8 mouse cellular contexts compared by ENCODE assay signal in the genomic region with DNA sequence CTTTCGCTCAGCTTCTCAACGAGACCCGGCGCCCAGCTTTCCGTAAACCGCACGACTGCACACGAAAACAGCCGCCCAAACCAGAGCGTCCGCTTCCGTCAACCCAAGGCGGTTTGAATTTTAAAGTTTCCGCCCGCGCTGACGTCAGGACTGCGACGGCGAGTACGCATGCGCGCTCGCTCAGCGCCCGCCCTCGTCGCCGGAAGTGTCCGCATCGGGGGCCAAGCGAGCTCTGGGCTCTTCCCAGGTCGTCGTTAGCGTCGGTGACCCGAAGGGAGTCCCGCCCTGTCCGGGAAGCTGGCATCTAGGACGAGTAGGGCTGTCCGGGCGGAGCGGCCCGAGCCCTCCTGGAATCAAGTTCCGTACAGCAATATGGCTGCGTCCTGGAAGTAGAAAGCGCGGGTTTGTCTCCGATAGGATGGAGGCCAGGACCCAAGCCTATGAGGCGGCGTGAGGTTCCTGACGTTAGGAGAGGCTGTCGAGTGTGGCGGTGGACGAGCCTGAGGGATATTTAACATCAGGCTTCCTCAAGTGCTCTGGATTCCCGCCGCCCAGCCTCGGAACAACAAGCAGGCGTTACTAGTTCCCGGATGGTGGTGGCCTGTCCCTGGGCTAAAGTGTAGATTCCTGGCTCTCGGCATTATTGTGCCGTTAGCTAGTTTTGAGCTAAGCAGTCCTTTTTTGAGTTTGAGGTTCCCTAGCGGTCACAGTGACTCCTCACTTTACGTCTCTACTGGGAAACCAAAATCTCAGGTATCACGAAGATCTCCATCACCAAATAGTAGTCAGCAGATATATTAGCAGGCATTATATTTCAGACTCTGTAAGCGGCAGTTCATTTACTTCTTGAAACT. TPM values are rescaled to one million over a fixed set of nuclear protein-coding genes. Genes with fewer than 3 reads are reported as not detected.
DNase-seq lines count a peak whose midpoint lies in the region; ATAC-seq and TF ChIP-seq lines count a peak whose summit lies in the region.

A gene (minus strand): TSS at position 147 of the 854 bp plus-strand sequence.

- 0 out of 4 replicates have a peak, but pooled peaks cover 0 to 3% of the 10 kb centered on the region in 2 experiments for H3K4me1 ChIP-seq in ES-E14 (ENCODE audit: control insufficient read depth in 2 of 2, insufficient read depth in 2 of 2, low read length in 2 of 2, poor library complexity in 1 of 2)
- H3K4me1 ChIP-seq in forebrain, embryonic 15.5 days = peaks cover 18% of the 10 kb centered on the region
- 0 out of 2 replicates have a peak, but pooled peaks cover 3% of the 10 kb centered on the region for H3K4me1 ChIP-seq in lung, adult 2 months (ENCODE audit: control insufficient read depth, insufficient read depth, low read length)

- intact Hi-C loops in heart, postnatal 25 days (cut with DNase I) = loop anchor here (2.0 to 10.0 kb wide), 2 partner anchors 52 to 88 kb away; a partner anchor contains a TSS

- H3K9me3 ChIP-seq in ES-E14 (ENCODE audit: control insufficient read depth, insufficient read depth, low read depth, low read length) = no peaks in the 10 kb centered on the region
- no peaks in the 10 kb centered on the region for H3K9me3 ChIP-seq in forebrain, embryonic 15.5 days

- H3K9ac ChIP-seq in ES-E14 (ENCODE audit: insufficient read depth, low read depth, low read length, poor library complexity, severe bottlenecking) = peak within 1 kb of the TSS; percentile 94
- H3K9ac ChIP-seq in forebrain, embryonic 15.5 days (replicated peaks) = peak within 1 kb of the TSS; percentile 75

- peak within 1 kb of the TSS; percentile 79 for H3K4me2 ChIP-seq in forebrain, embryonic 15.5 days (replicated peaks)

- TF ChIP-seq POLR2A in lung, adult 2 months (IDR thresholded peaks at IDR 0.05; ENCODE audit: borderline replicate concordance, extremely low read depth, low read depth, low read length) = peak; percentile 54; the same call in 1 of the 2 replicates

- DNase-seq in ES-E14 (ENCODE audit: low read depth, low spot score) = peak; percentile 86
- DNase-seq in cerebellum, adult 11-12 months = peak; percentile 98
- DNase-seq in heart, postnatal 25 days (ENCODE audit: low spot score) = peak; percentile 88
- DNase-seq in layer of hippocampus, adult 18-20 months (ENCODE audit: low spot score in 2 of 2) = peak; percentile 86 to 92
- peak; percentile 92 for DNase-seq in lung, adult 2 months
- DNase-seq in thymus, adult 18-20 months = peak; percentile 77 to 81

- peak within 1 kb of the TSS; percentile 96 for H3K27ac ChIP-seq in ES-E14 (ENCODE audit: insufficient read depth, low read depth, low read length, poor library complexity, severe bottlenecking)
- H3K27ac ChIP-seq in forebrain, embryonic 15.5 days (replicated peaks) = peak within 1 kb of the TSS; percentile 99

- H3K27me3 ChIP-seq in forebrain, embryonic 15.5 days = no peaks in the 10 kb centered on the region

- H3K36me3 ChIP-seq in ES-E14 (ENCODE audit: control insufficient read depth, insufficient read depth, low read length, poor library complexity, severe bottlenecking) = peaks cover 2% of the 10 kb centered on the region; the same call in 1 of the 2 replicates
- H3K36me3 ChIP-seq in forebrain, embryonic 15.5 days = peaks cover 3% of the 10 kb centered on the region

- no peak for TF ChIP-seq CTCF in lung, adult 2 months (IDR thresholded peaks at IDR 0.05; ENCODE audit: insufficient read depth, low read length)

- peak; percentile 99 for ATAC-seq in forebrain, embryonic 15.5 days (replicated peaks)
- peak; percentile 81 for ATAC-seq in neutrophil, adult 5-6 weeks (ENCODE audit: extremely low read depth, insufficient number of reproducible peaks, low FRiP score, poor library complexity, severe bottlenecking)

- H3K4me3 ChIP-seq in ES-E14 (ENCODE audit: insufficient read depth in 1 of 2, low read depth in 1 of 2, low read length in 2 of 2, poor library complexity in 1 of 2, severe bottlenecking in 1 of 2) = peak within 1 kb of the TSS; percentile 88 to 91
- peak within 1 kb of the TSS; percentile 74 for H3K4me3 ChIP-seq in forebrain, embryonic 15.5 days
- peak within 1 kb of the TSS; percentile 73 for H3K4me3 ChIP-seq in lung, adult 2 months (replicated peaks; ENCODE audit: extremely low read depth, low read depth, low read length)

- in situ Hi-C loops in ES-E14 (cut with MboI; ENCODE audit: low sequenced_read_pairs in 2 of 2, unreplicated experiment in 2 of 2) = no loop called here

- under 1% methylated on average over 66 of the region's 66 CpGs for WGBS in forebrain, embryonic 15.5 days
- 1% methylated on average over 66 of the region's 66 CpGs for WGBS in lung, adult 2 months

TF ChIP-seq in ES-E14, 5 proteins besides CTCF, POLR2A, EP300 and RAD21:
- TF ChIP-seq HCFC1 (IDR thresholded peaks at IDR 0.05; ENCODE audit: borderline replicate concordance, insufficient read depth, low read length) = peak; percentile 77
- TF ChIP-seq MAFK (IDR thresholded peaks at IDR 0.05; ENCODE audit: insufficient read depth, low read depth, low read length) = no peak
- 0 out of 2 replicates have a peak, but pooled peaks have one; percentile 21 for TF ChIP-seq CHD2 (IDR thresholded peaks at IDR 0.05; ENCODE audit: low read depth, low read length)
TF ChIP-seq in ES-E14: peak in this region for 2.

RNA-seq across cellular contexts. Expression of the gene that starts here (rescaled TPM):
- 31.5 and 42.8 TPM in 2 replicates for total RNA-seq in ES-E14 (2012; rRNA removed)
- polyA plus RNA-seq in forebrain, embryonic 15.5 days (2015; fragmentation: Nextera tagmentation; extraction: Ambion mirVana) = 19.4 and 24.2 TPM in 2 replicates
- 1 to 10 TPM; 1.1 TPM for total RNA-seq in heart, postnatal 25 days (2021)
- total RNA-seq in layer of hippocampus, adult 18-20 months (2021) = under 1 TPM; 0.25 to 0.43 TPM
- 0.12 and 0.14 TPM in 2 replicates for polyA plus RNA-seq in lung, adult 2 months (2012; rRNA removed)
- 24.7 and 25.2 TPM in 2 replicates for total RNA-seq in neutrophil, adult 5-6 weeks (2017)

Comparison
In these comparisons a context has a peak if more than half of its experiments do, and no peak if none do; other contexts are left out.
1. Peak in every context shown above with its lines: DNase-seq, ATAC-seq, H3K4me3 ChIP-seq and H3K27ac ChIP-seq.
2. RNA of the gene that starts here (total RNA-seq): 31.5 to 42.8 TPM in ES-E14 and 24.7 to 25.2 TPM in neutrophil, adult 5-6 weeks; 1.1 TPM in heart, postnatal 25 days and 0.25 to 0.43 TPM in layer of hippocampus, adult 18-20 months; every median in the first group is over 10 times any median in the second.
3. RNA of the gene that starts here (polyA plus RNA-seq): 19.4 to 24.2 TPM in forebrain, embryonic 15.5 days; 0.12 to 0.14 TPM in lung, adult 2 months; every median in the first group is over 10 times any median in the second.
4. Peak in DNase-seq in layer of hippocampus, adult 18-20 months; RNA of the gene not detected or under 1 TPM.
5. Peak in DNase-seq and H3K4me3 ChIP-seq in lung, adult 2 months; RNA of the gene not detected or under 1 TPM.